Mouse (Mus musculus) MEL (cell line): Measurements from ENCODE around the gene Mical3. TPM values are rescaled to one million over a fixed set of nuclear protein-coding genes. Genes with fewer than 3 reads are reported as not detected.

Source experiments
- DNase-seq: peaks from one replicate; pipeline ENCODE4 v3.0.0; 2011; ENCODE audit warnings: low read depth, low spot score
- H3K27ac ChIP-seq: 2 replicates; pipeline ENCODE4 v1.5.1; 2012; ENCODE audit warnings: low read depth, mild to moderate bottlenecking, control low read depth, low read length, moderate library complexity; ENCODE audit not compliant: control insufficient read depth
- H3K27me3 ChIP-seq, 2 experiments: fragments of 150-350 bp in 1 of 2; sonication (generic) in 1 of 2; 2 replicates each; pipeline ENCODE4 v1.6.1; 2012; ENCODE audit warnings: low read length in 2 of 2, mild to moderate bottlenecking in 2 of 2, improper control_type of control experiment in 1 of 2, moderate library complexity in 1 of 2; ENCODE audit not compliant: insufficient read depth in 2 of 2, control insufficient read depth in 1 of 2
- H3K36me3 ChIP-seq, 2 experiments: 2 replicates each; pipeline ENCODE4 v1.6.1; 2012 to 2014; ENCODE audit warnings: low read length in 2 of 2, improper control_type of control experiment in 1 of 2, inconsistent platforms in 1 of 2, mild to moderate bottlenecking in 1 of 2; ENCODE audit not compliant: insufficient read depth in 2 of 2, control insufficient read depth in 1 of 2
- H3K4me1 ChIP-seq, 2 experiments: fragments of 150-350 bp in 1 of 2; sonication (generic) in 1 of 2; 2 replicates each; pipeline ENCODE4 v1.6.1; 2012; ENCODE audit warnings: low read length in 2 of 2, improper control_type of control experiment in 1 of 2, mild to moderate bottlenecking in 1 of 2; ENCODE audit not compliant: insufficient read depth in 2 of 2, control insufficient read depth in 1 of 2
- H3K4me3 ChIP-seq, 2 experiments: fragments of 150-350 bp in 1 of 2; sonication (generic) in 1 of 2; 2 replicates each; pipeline ENCODE4 v1.5.1; 2012; ENCODE audit warnings: low read depth in 2 of 2, low read length in 2 of 2, mild to moderate bottlenecking in 2 of 2, moderate library complexity in 2 of 2, control low read depth in 1 of 2, improper control_type of control experiment in 1 of 2; ENCODE audit not compliant: control insufficient read depth in 1 of 2, insufficient read depth in 1 of 2
- H3K79me2 ChIP-seq: 2 replicates; pipeline ENCODE4 v1.6.1; 2012; ENCODE audit warnings: mild to moderate bottlenecking, low read length, moderate library complexity; ENCODE audit not compliant: control insufficient read depth, poor library complexity, insufficient read depth
- H3K9ac ChIP-seq: 2 replicates; pipeline ENCODE4 v1.6.1; 2012; ENCODE audit warnings: low read depth, mild to moderate bottlenecking, control low read depth, low read length, moderate library complexity; ENCODE audit not compliant: control insufficient read depth, poor library complexity, severe bottlenecking
- H3K9me3 ChIP-seq: fragments of 150-350 bp; sonication (generic); replicated peaks from 2 replicates; pipeline ENCODE4 v1.6.1; 2012; ENCODE audit warnings: mild to moderate bottlenecking, low read length, improper control_type of control experiment, moderate library complexity; ENCODE audit not compliant: insufficient read depth
- BHLHE40 ChIP-seq: IDR thresholded peaks from 2 replicates; pipeline ENCODE4 v1.6.1; 2012; ENCODE audit warnings: low read depth, mild to moderate bottlenecking, inconsistent platforms, low read length, improper control_type of control experiment, borderline replicate concordance
- E2F4 ChIP-seq: IDR thresholded peaks from 2 replicates; pipeline ENCODE4 v1.6.1; 2011; ENCODE audit warnings: low read depth, low read length, improper control_type of control experiment, borderline replicate concordance
- EP300 ChIP-seq, 2 experiments: IDR thresholded peaks; 2 replicates each; pipeline ENCODE4 v1.6.1; 2011; ENCODE audit warnings: improper control_type of control experiment in 2 of 2, low read length in 2 of 2, low read depth in 1 of 2, mild to moderate bottlenecking in 1 of 2
- GABPA ChIP-seq: IDR thresholded peaks from 2 replicates; pipeline ENCODE4 v1.6.1; 2012; ENCODE audit warnings: low read depth, mild to moderate bottlenecking, inconsistent platforms, low read length, improper control_type of control experiment, moderate library complexity
- HCFC1 ChIP-seq: IDR thresholded peaks from 2 replicates; pipeline ENCODE4 v1.6.1; 2012; ENCODE audit warnings: low read depth, mild to moderate bottlenecking, inconsistent platforms, low read length, improper control_type of control experiment, moderate library complexity
- KAT2A ChIP-seq: conservative IDR thresholded peaks from 2 replicates; pipeline ENCODE4 v1.6.1; 2012; ENCODE audit warnings: low read depth, low read length, improper control_type of control experiment, inconsistent platforms
- MAX ChIP-seq: IDR thresholded peaks from 2 replicates; pipeline ENCODE4 v1.6.1; 2011; ENCODE audit warnings: low read length, improper control_type of control experiment
- MAZ ChIP-seq: IDR thresholded peaks from 2 replicates; pipeline ENCODE4 v1.6.1; 2012; ENCODE audit warnings: low read depth, mild to moderate bottlenecking, inconsistent platforms, low read length, improper control_type of control experiment
- MEF2A ChIP-seq: IDR thresholded peaks from 2 replicates; pipeline ENCODE4 v1.6.1; 2014; ENCODE audit warnings: low read depth, mild to moderate bottlenecking, inconsistent platforms, low read length, improper control_type of control experiment; ENCODE audit not compliant: poor library complexity, insufficient replicate concordance, severe bottlenecking; ENCODE audit errors: extremely low read depth
- MYC ChIP-seq: IDR thresholded peaks from 2 replicates; pipeline ENCODE4 v1.6.1; 2011; ENCODE audit warnings: low read depth, mild to moderate bottlenecking, low read length, improper control_type of control experiment, moderate library complexity
- NELFE ChIP-seq: IDR thresholded peaks from 2 replicates; pipeline ENCODE4 v1.6.1; 2011; ENCODE audit warnings: low read depth, low read length, improper control_type of control experiment
- NRF1 ChIP-seq: IDR thresholded peaks from 2 replicates; pipeline ENCODE4 v1.6.1; 2014; ENCODE audit warnings: low read depth, mild to moderate bottlenecking, inconsistent platforms, low read length, improper control_type of control experiment, moderate library complexity; ENCODE audit not compliant: poor library complexity, insufficient read depth, severe bottlenecking
- POLR2A ChIP-seq, 2 experiments: IDR thresholded peaks; 2 replicates each; pipeline ENCODE4 v1.6.1; 2011 to 2012; ENCODE audit warnings: low read length in 2 of 2, mild to moderate bottlenecking in 2 of 2, control low read depth in 1 of 2, improper control_type of control experiment in 1 of 2, low read depth in 1 of 2, moderate library complexity in 1 of 2; ENCODE audit not compliant: control insufficient read depth in 1 of 2, insufficient read depth in 1 of 2, poor library complexity in 1 of 2
- POLR2AphosphoS2 ChIP-seq: IDR thresholded peaks from 2 replicates; pipeline ENCODE4 v1.6.1; 2011; ENCODE audit warnings: low read length, improper control_type of control experiment
- POLR2AphosphoS5 ChIP-seq: IDR thresholded peaks from 2 replicates; pipeline ENCODE4 v1.6.1; 2012; ENCODE audit warnings: low read depth, borderline replicate concordance, mild to moderate bottlenecking, inconsistent platforms, low read length, moderate library complexity, mixed read lengths
- SIN3A ChIP-seq: IDR thresholded peaks from 2 replicates; pipeline ENCODE4 v1.6.1; 2012; ENCODE audit warnings: low read length, improper control_type of control experiment, inconsistent platforms
- SMC3 ChIP-seq: IDR thresholded peaks from 2 replicates; pipeline ENCODE4 v1.6.1; 2011; ENCODE audit warnings: low read depth, low read length, improper control_type of control experiment
- TCF12 ChIP-seq: IDR thresholded peaks from 2 replicates; pipeline ENCODE4 v1.6.1; 2014; ENCODE audit warnings: low read depth, mild to moderate bottlenecking, inconsistent platforms, low read length, improper control_type of control experiment, moderate library complexity
- UBTF ChIP-seq: IDR thresholded peaks from 2 replicates; pipeline ENCODE4 v1.6.1; 2012; ENCODE audit warnings: low read depth, mild to moderate bottlenecking, inconsistent platforms, low read length, improper control_type of control experiment, moderate library complexity, borderline replicate concordance; ENCODE audit not compliant: insufficient read depth
- USF1 ChIP-seq: IDR thresholded peaks from 2 replicates; pipeline ENCODE4 v1.6.1; 2014; ENCODE audit warnings: low read depth, mild to moderate bottlenecking, inconsistent platforms, low read length, improper control_type of control experiment, moderate library complexity
- ZC3H11A ChIP-seq: IDR thresholded peaks from 2 replicates; pipeline ENCODE4 v1.6.1; 2012; ENCODE audit warnings: low read depth, mild to moderate bottlenecking, inconsistent platforms, low read length, improper control_type of control experiment
- ZKSCAN1 ChIP-seq: IDR thresholded peaks from 2 replicates; pipeline ENCODE4 v1.6.1; 2012; ENCODE audit warnings: low read depth, mild to moderate bottlenecking, inconsistent platforms, low read length, improper control_type of control experiment, moderate library complexity
- ZNF384 ChIP-seq: IDR thresholded peaks from 2 replicates; pipeline ENCODE4 v1.6.1; 2012; ENCODE audit warnings: low read depth, mild to moderate bottlenecking, inconsistent platforms, low read length, improper control_type of control experiment
- polyA plus RNA-seq, 2 experiments: library from polyadenylated mRNA; stranded (reverse) in 1 of 2; unstranded in 1 of 2; fragments of >175 nt in 1 of 2; fragments of >200 nt in 1 of 2; gene quantifications; 2 replicates each; pipeline versions ENCODE4 v1.2.1 to v1.2.4; 2012; ENCODE audit warnings: low replicate concordance in 2 of 2, low read depth in 1 of 2; ENCODE audit not compliant: insufficient read length in 2 of 2, insufficient read depth in 1 of 2, missing spikeins in 1 of 2
- total RNA-seq: library from RNA; depleted of rRNA; stranded (reverse); fragments of 300-350 nt; gene quantifications from 2 replicates; pipeline ENCODE4 v1.2.3, GENCODE M21; 2012

Mical3 gene
- total and polyA plus RNA-seq, 3 experiments, result 19.8 to 125 (median 31.4) TPM

DNA sequence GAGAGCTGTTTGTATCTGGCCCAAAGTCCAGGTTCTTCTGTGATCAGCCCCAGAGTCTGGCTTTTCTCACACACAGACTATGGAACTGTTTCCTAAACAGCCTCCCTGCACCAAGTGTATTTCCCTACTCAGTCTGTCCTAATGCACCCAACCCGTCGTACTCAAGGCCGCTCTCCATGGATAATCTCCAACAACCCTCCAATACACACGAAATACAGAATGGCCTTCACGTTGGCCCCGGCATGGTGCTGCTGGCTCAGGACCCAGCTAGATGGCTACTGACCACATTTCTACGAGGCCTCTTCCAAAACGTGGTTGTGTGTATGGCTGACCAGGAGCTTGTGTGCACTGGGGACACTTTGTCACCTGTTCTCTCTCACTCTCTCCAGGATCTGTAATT lies 102.3 kb downstream of the Mical3 start:
- H3K79me2 ChIP-seq, result no peaks in the 10 kb centered on the region
- no peak overlapping the region for H3K27ac ChIP-seq
- no peaks in the 10 kb centered on the region for H3K4me1 ChIP-seq
- no peak overlapping the region for H3K4me3 ChIP-seq
- DNase-seq, result no peak
- no peaks in the 10 kb centered on the region for H3K27me3 ChIP-seq
- H3K9me3 ChIP-seq, result no peaks in the 10 kb centered on the region
- peaks cover 0 to 9% of the 10 kb centered on the region in 2 experiments; a peak in 2 of 4 replicates for H3K36me3 ChIP-seq
- no peak for TF ChIP-seq EP300 (IDR thresholded peaks at IDR 0.05; ENCODE audit: low read depth in 1 of 2, low read length in 2 of 2)
- TF ChIP-seq SIN3A, result no peak
- TF ChIP-seq USF1, result no peak
- TF ChIP-seq GABPA, result no peak
- no peak for TF ChIP-seq NRF1
- no peak for TF ChIP-seq BHLHE40
- no peak for TF ChIP-seq NELFE
- H3K9ac ChIP-seq, result no peak overlapping the region

DNA sequence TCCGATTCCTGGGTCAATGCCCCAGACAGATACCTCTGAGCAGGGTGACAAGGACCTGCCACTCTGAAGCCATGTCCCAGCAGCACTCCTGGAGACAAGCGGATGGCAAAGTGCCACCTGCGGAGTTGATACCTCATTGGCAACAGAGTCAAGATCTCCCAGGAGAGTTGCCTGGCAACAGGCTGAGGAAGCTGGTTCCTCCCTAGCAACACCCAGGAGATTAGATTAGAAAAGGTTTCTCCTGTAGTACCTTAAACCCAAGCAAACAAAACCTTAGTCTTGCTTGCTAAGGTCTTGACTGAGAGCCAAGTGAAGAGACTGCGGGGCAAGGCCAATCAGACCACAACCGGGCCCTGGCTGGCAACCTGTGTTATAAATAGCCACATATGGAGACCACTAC lies 103.5 kb downstream of the Mical3 start:
- DNase-seq, result no peak
- Histone ChIP-seq H3K27ac (no peak overlapping the region), H3K9me3 (no peaks in the 10 kb centered on the region), H3K9ac (no peak overlapping the region), H3K36me3 (peaks cover 0 to 8% of the 10 kb centered on the region in 2 experiments; a peak in 2 of 4 replicates), H3K27me3 (no peaks in the 10 kb centered on the region), H3K79me2 (no peaks in the 10 kb centered on the region), H3K4me1 (no peaks in the 10 kb centered on the region), H3K4me3 (no peak overlapping the region)
- no peak for TF ChIP-seq MAZ
- no peak for TF ChIP-seq MEF2A
- TF ChIP-seq USF1, result no peak
- TF ChIP-seq MAX, result no peak
- TF ChIP-seq POLR2A (IDR thresholded peaks at IDR 0.05; ENCODE audit: control insufficient read depth in 1 of 2, insufficient read depth in 1 of 2, low read depth in 1 of 2, low read length in 2 of 2, poor library complexity in 1 of 2), result no peak
- no peak for TF ChIP-seq ZNF384
- TF ChIP-seq SMC3, result no peak
- no peak for TF ChIP-seq BHLHE40

DNA sequence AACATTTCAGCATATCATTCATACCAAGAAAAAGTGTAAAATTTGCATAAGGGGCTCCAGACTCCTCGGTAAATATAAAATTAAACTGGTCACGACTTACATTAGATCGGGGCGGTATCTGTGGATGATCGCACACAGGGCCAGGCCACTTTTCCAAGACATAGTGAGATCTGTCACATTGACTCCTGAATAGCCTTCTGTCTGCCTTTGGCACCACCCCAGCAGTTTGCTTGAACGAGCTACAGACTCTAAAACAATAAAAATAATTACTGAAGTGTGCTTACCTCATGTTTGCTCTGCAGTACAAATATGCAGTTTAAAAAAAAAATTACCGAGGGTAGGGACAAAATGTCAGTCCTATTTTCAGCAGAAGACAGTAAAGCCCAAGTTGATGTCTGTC lies 103.9 kb downstream of the Mical3 start:
- Histone ChIP-seq H3K9me3 (no peaks in the 10 kb centered on the region), H3K9ac (no peak overlapping the region), H3K79me2 (no peaks in the 10 kb centered on the region), H3K27ac (no peak overlapping the region), H3K4me3 (no peak overlapping the region)
- TF ChIP-seq POLR2AphosphoS2 (no peak), GABPA (no peak), MYC (no peak), HCFC1 (no peak), TCF12 (no peak), UBTF (no peak), ZC3H11A (no peak), POLR2AphosphoS5 (no peak), ZKSCAN1 (no peak), E2F4 (no peak), EP300 (IDR thresholded peaks at IDR 0.05; ENCODE audit: low read depth in 1 of 2, low read length in 2 of 2) (no peak), KAT2A (no peak)
- TF ChIP-seq, all 39 proteins: peak for 0
- Histone ChIP-seq H3K36me3 (peaks cover 0 to 8% of the 10 kb centered on the region in 2 experiments; a peak in 2 of 4 replicates), H3K4me1 (no peaks in the 10 kb centered on the region), H3K27me3 (no peaks in the 10 kb centered on the region)
- no peak for DNase-seq
